9 mouse cellular contexts compared by ENCODE assay signal in genomic region chr5:122396791-122397190, GRCm38 (mm10). TPM values are rescaled to one million over a fixed set of nuclear protein-coding genes. Genes with fewer than 3 reads are reported as not detected.
A peak's percentile ranks its signal among the peaks of the same experiment; 100 is the strongest.
DNase-seq lines count a peak whose midpoint lies in the region; ATAC-seq and TF ChIP-seq lines count a peak whose summit lies in the region.
"Had no signal": no experiment of that assay in that cellular context is flagged by ENCODE, and none has a peak within 500 bp of the region (broad histone marks: within the 10 kb centered on the region; RNA-seq: fewer than 3 reads in every experiment).

No protein-coding gene starts in this region.

- peaks cover 43% of the 10 kb centered on the region for H3K36me3 ChIP-seq in embryonic facial prominence, embryonic 13.5 days
- peaks cover 62% of the 10 kb centered on the region for H3K36me3 ChIP-seq in embryonic facial prominence, embryonic 10.5 days (replicated peaks)
- peaks cover 8% of the 10 kb centered on the region; the same call in 1 of the 2 replicates for H3K36me3 ChIP-seq in heart, postnatal 0 days (replicated peaks; ENCODE audit: control insufficient read depth, insufficient read depth, low read length)
- peaks cover 44% of the 10 kb centered on the region for H3K36me3 ChIP-seq in liver, postnatal 0 days (replicated peaks; ENCODE audit: insufficient read depth, low read length)
- peaks cover 18% of the 10 kb centered on the region; the same call in 1 of the 2 replicates for H3K36me3 ChIP-seq in midbrain, postnatal 0 days (ENCODE audit: insufficient read depth, low read length)
- H3K36me3 ChIP-seq in forebrain, embryonic 10.5 days (replicated peaks) = peaks cover 59% of the 10 kb centered on the region

- ATAC-seq in embryonic facial prominence, embryonic 13.5 days (ENCODE audit: insufficient number of reproducible peaks, insufficient read depth, low FRiP score, low TSS enrichment, low read depth) = no peak
- ATAC-seq in heart, postnatal 0 days (ENCODE audit: insufficient read depth, low read depth) = peak; percentile 37
- peak; percentile 49 for ATAC-seq in liver, postnatal 0 days
- no peak for ATAC-seq in midbrain, postnatal 0 days (ENCODE audit: low FRiP score)

- no peak for DNase-seq in embryonic facial prominence, embryonic 10.5 days (ENCODE audit: low spot score)
- DNase-seq in ZHBTc4 (ENCODE audit: low read depth, low spot score) = peak; percentile 75
- DNase-seq in heart, postnatal 0 days (ENCODE audit: low spot score) = peak; percentile 41
- no peak for DNase-seq in liver, postnatal 0 days
- DNase-seq in midbrain, postnatal 0 days (ENCODE audit: low spot score) = no peak
- DNase-seq in forebrain, embryonic 10.5 days (ENCODE audit: extremely low spot score, low spot score) = no peak
- DNase-seq in layer of hippocampus, postnatal 14 days (ENCODE audit: low spot score in 2 of 2) = no peak

- TF ChIP-seq CTCF in heart, postnatal 0 days (IDR thresholded peaks at IDR 0.05; ENCODE audit: low read depth) = no peak
- TF ChIP-seq CTCF in liver, postnatal 0 days (IDR thresholded peaks at IDR 0.05; ENCODE audit: low read depth) = no peak
- TF ChIP-seq CTCF in midbrain, postnatal 0 days (IDR thresholded peaks at IDR 0.05) = no peak

- no peak overlapping the region for H3K4me3 ChIP-seq in embryonic facial prominence, embryonic 13.5 days
- no peak overlapping the region for H3K4me3 ChIP-seq in embryonic facial prominence, embryonic 10.5 days
- H3K4me3 ChIP-seq in heart, postnatal 0 days (ENCODE audit: low read depth, low read length) = no peak overlapping the region
- H3K4me3 ChIP-seq in liver, postnatal 0 days (ENCODE audit: low read depth, low read length) = no peak overlapping the region
- no peak overlapping the region for H3K4me3 ChIP-seq in midbrain, postnatal 0 days (ENCODE audit: low read depth, low read length)
- H3K4me3 ChIP-seq in forebrain, embryonic 10.5 days = no peak overlapping the region
- H3K4me3 ChIP-seq: embryonic facial prominence, embryonic 12.5 days had no signal

- H3K9ac ChIP-seq in embryonic facial prominence, embryonic 13.5 days = no peak overlapping the region
- H3K9ac ChIP-seq in heart, postnatal 0 days (replicated peaks; ENCODE audit: low read depth, low read length) = no peak overlapping the region
- H3K9ac ChIP-seq in liver, postnatal 0 days (replicated peaks) = no peak overlapping the region
- H3K9ac ChIP-seq in midbrain, postnatal 0 days (replicated peaks; ENCODE audit: low read length, poor library complexity, severe bottlenecking) = no peak overlapping the region
- H3K9ac ChIP-seq: embryonic facial prominence, embryonic 12.5 days had no signal

- no peak overlapping the region for H3K4me2 ChIP-seq in embryonic facial prominence, embryonic 13.5 days
- H3K4me2 ChIP-seq in heart, postnatal 0 days (ENCODE audit: low read depth, low read length) = 0 out of 2 replicates have a peak overlapping the region, but pooled peaks have one; percentile 2
- 0 out of 2 replicates have a peak overlapping the region, but pooled peaks have one; percentile 13 for H3K4me2 ChIP-seq in liver, postnatal 0 days (ENCODE audit: low read depth, low read length)
- no peak overlapping the region for H3K4me2 ChIP-seq in midbrain, postnatal 0 days (ENCODE audit: low read depth, low read length, poor library complexity, severe bottlenecking)
- H3K4me2 ChIP-seq: embryonic facial prominence, embryonic 12.5 days had no signal

- 85% methylated on average over 10 of the region's 10 CpGs for WGBS in embryonic facial prominence, embryonic 13.5 days
- WGBS in embryonic facial prominence, embryonic 10.5 days = 89% methylated on average over 10 of the region's 10 CpGs
- WGBS in heart, postnatal 0 days = 72% methylated on average over 10 of the region's 10 CpGs
- 42% methylated on average over 10 of the region's 10 CpGs for WGBS in liver, postnatal 0 days (ENCODE audit: insufficient replicate concordance)
- WGBS in midbrain, postnatal 0 days = 89% methylated on average over 10 of the region's 10 CpGs
- 92% methylated on average over 10 of the region's 10 CpGs for WGBS in forebrain, embryonic 10.5 days

- peaks cover 12% of the 10 kb centered on the region for H3K4me1 ChIP-seq in embryonic facial prominence, embryonic 13.5 days
- H3K4me1 ChIP-seq in embryonic facial prominence, embryonic 10.5 days = peaks cover 12% of the 10 kb centered on the region
- peaks cover 31% of the 10 kb centered on the region for H3K4me1 ChIP-seq in heart, postnatal 0 days (ENCODE audit: control insufficient read depth, insufficient read depth)
- peaks cover 20% of the 10 kb centered on the region for H3K4me1 ChIP-seq in liver, postnatal 0 days (ENCODE audit: insufficient read depth)
- peaks cover 5% of the 10 kb centered on the region; the same call in 1 of the 2 replicates for H3K4me1 ChIP-seq in midbrain, postnatal 0 days (ENCODE audit: insufficient read depth, low read length)
- H3K4me1 ChIP-seq in forebrain, embryonic 10.5 days = peaks cover 13% of the 10 kb centered on the region

- peak overlapping the region; percentile 39 for H3K27ac ChIP-seq in embryonic facial prominence, embryonic 13.5 days
- H3K27ac ChIP-seq in embryonic facial prominence, embryonic 10.5 days (replicated peaks) = no peak overlapping the region
- H3K27ac ChIP-seq in heart, postnatal 0 days (ENCODE audit: low read depth) = peak overlapping the region; percentile 82
- peak overlapping the region; percentile 76 for H3K27ac ChIP-seq in liver, postnatal 0 days (ENCODE audit: low read depth)
- no peak overlapping the region for H3K27ac ChIP-seq in midbrain, postnatal 0 days (ENCODE audit: low read depth, low read length)
- no peak overlapping the region for H3K27ac ChIP-seq in forebrain, embryonic 10.5 days
- H3K27ac ChIP-seq: embryonic facial prominence, embryonic 12.5 days had no signal

- H3K27me3 ChIP-seq in embryonic facial prominence, embryonic 13.5 days = no peaks in the 10 kb centered on the region
- no peaks in the 10 kb centered on the region for H3K27me3 ChIP-seq in embryonic facial prominence, embryonic 10.5 days (replicated peaks; ENCODE audit: low read depth, poor library complexity, severe bottlenecking)
- no peaks in the 10 kb centered on the region for H3K27me3 ChIP-seq in heart, postnatal 0 days (ENCODE audit: control insufficient read depth, insufficient read depth, low read length)
- no peaks in the 10 kb centered on the region for H3K27me3 ChIP-seq in liver, postnatal 0 days (ENCODE audit: insufficient read depth, low read length)
- no peaks in the 10 kb centered on the region for H3K27me3 ChIP-seq in midbrain, postnatal 0 days (ENCODE audit: insufficient read depth, low read length)
- no peaks in the 10 kb centered on the region for H3K27me3 ChIP-seq in forebrain, embryonic 10.5 days (ENCODE audit: poor library complexity, severe bottlenecking)
- H3K27me3 ChIP-seq: embryonic facial prominence, embryonic 12.5 days had no signal

- H3K9me3 ChIP-seq in embryonic facial prominence, embryonic 13.5 days = no peaks in the 10 kb centered on the region
- no peaks in the 10 kb centered on the region for H3K9me3 ChIP-seq in embryonic facial prominence, embryonic 10.5 days
- H3K9me3 ChIP-seq in heart, postnatal 0 days (replicated peaks; ENCODE audit: control insufficient read depth, low read length) = no peaks in the 10 kb centered on the region
- H3K9me3 ChIP-seq in liver, postnatal 0 days (ENCODE audit: low read length) = no peaks in the 10 kb centered on the region
- H3K9me3 ChIP-seq in midbrain, postnatal 0 days (ENCODE audit: low read length) = no peaks in the 10 kb centered on the region
- no peaks in the 10 kb centered on the region for H3K9me3 ChIP-seq in forebrain, embryonic 10.5 days
- H3K9me3 ChIP-seq: embryonic facial prominence, embryonic 12.5 days had no signal

- peak; percentile 95 for TF ChIP-seq EP300 in heart, postnatal 0 days (IDR thresholded peaks at IDR 0.05; ENCODE audit: low read depth)
- peak; percentile 50; the same call in 1 of the 2 replicates for TF ChIP-seq EP300 in liver, postnatal 0 days (IDR thresholded peaks at IDR 0.05; ENCODE audit: low read depth)

RNA-seq across cellular contexts. Expression of gene Arpc3, which starts 5.1 kb away (rescaled TPM):
- 109 and 128 TPM in 2 replicates for polyA plus RNA-seq in embryonic facial prominence, embryonic 13.5 days (2015; fragmentation: Nextera tagmentation; extraction: Ambion mirVana)
- polyA plus RNA-seq in embryonic facial prominence, embryonic 10.5 days (2016; fragmentation: Nextera tagmentation; extraction: Ambion mirVana) = 85.5 and 93.8 TPM in 2 replicates
- 157 and 179 TPM in 2 replicates for total RNA-seq in heart, postnatal 0 days (2014; rRNA removed; ENCODE audit: low replicate concordance)
- polyA plus RNA-seq in heart, postnatal 0 days (2015; fragmentation: Nextera tagmentation; extraction: Ambion mirVana) = 97.2 and 106 TPM in 2 replicates
- polyA plus RNA-seq in liver, postnatal 0 days (2015; fragmentation: Nextera tagmentation; extraction: Ambion mirVana) = 79.7 and 86.6 TPM in 2 replicates
- 162 and 188 TPM in 2 replicates for total RNA-seq in midbrain, postnatal 0 days (2014; rRNA removed)
- polyA plus RNA-seq in midbrain, postnatal 0 days (2015; fragmentation: Nextera tagmentation; extraction: Ambion mirVana) = 134 and 137 TPM in 2 replicates
- polyA plus RNA-seq in forebrain, embryonic 10.5 days (2016; fragmentation: Nextera tagmentation; extraction: Ambion mirVana) = 91.9 and 98.7 TPM in 2 replicates
- 100 to 1,000 TPM; 300 to 318 TPM for total RNA-seq in layer of hippocampus, postnatal 14 days (2021)

RNA-seq across cellular contexts. Expression of gene Fam216a, which starts 24.6 kb away (rescaled TPM):
- polyA plus RNA-seq in embryonic facial prominence, embryonic 13.5 days (2015; fragmentation: Nextera tagmentation; extraction: Ambion mirVana) = 85.9 and 86.9 TPM in 2 replicates
- 89.2 TPM in 2 replicates for polyA plus RNA-seq in embryonic facial prominence, embryonic 10.5 days (2016; fragmentation: Nextera tagmentation; extraction: Ambion mirVana)
- 21.8 and 40.7 TPM in 2 replicates for total RNA-seq in heart, postnatal 0 days (2014; rRNA removed; ENCODE audit: low replicate concordance)
- polyA plus RNA-seq in heart, postnatal 0 days (2015; fragmentation: Nextera tagmentation; extraction: Ambion mirVana) = 30.5 and 31.8 TPM in 2 replicates
- 9.8 and 10.3 TPM in 2 replicates for polyA plus RNA-seq in liver, postnatal 0 days (2015; fragmentation: Nextera tagmentation; extraction: Ambion mirVana)
- 131 and 139 TPM in 2 replicates for total RNA-seq in midbrain, postnatal 0 days (2014; rRNA removed)
- polyA plus RNA-seq in midbrain, postnatal 0 days (2015; fragmentation: Nextera tagmentation; extraction: Ambion mirVana) = 156 and 160 TPM in 2 replicates
- polyA plus RNA-seq in forebrain, embryonic 10.5 days (2016; fragmentation: Nextera tagmentation; extraction: Ambion mirVana) = 86.1 and 90.1 TPM in 2 replicates
- total RNA-seq in layer of hippocampus, postnatal 14 days (2021) = 10 to 100 TPM; 75.9 to 80.7 TPM

RNA-seq across cellular contexts. Expression of gene Anapc7, which starts 24.7 kb away (rescaled TPM):
- polyA plus RNA-seq in embryonic facial prominence, embryonic 13.5 days (2015; fragmentation: Nextera tagmentation; extraction: Ambion mirVana) = 54.5 and 55.6 TPM in 2 replicates
- 60.4 and 63.2 TPM in 2 replicates for polyA plus RNA-seq in embryonic facial prominence, embryonic 10.5 days (2016; fragmentation: Nextera tagmentation; extraction: Ambion mirVana)
- total RNA-seq in heart, postnatal 0 days (2014; rRNA removed; ENCODE audit: low replicate concordance) = 30.1 and 38.9 TPM in 2 replicates
- polyA plus RNA-seq in heart, postnatal 0 days (2015; fragmentation: Nextera tagmentation; extraction: Ambion mirVana) = 33.1 and 36.9 TPM in 2 replicates
- polyA plus RNA-seq in liver, postnatal 0 days (2015; fragmentation: Nextera tagmentation; extraction: Ambion mirVana) = 11.0 and 11.8 TPM in 2 replicates
- total RNA-seq in midbrain, postnatal 0 days (2014; rRNA removed) = 29.3 and 34.3 TPM in 2 replicates
- polyA plus RNA-seq in midbrain, postnatal 0 days (2015; fragmentation: Nextera tagmentation; extraction: Ambion mirVana) = 42.8 and 43.5 TPM in 2 replicates
- 54.3 and 59.2 TPM in 2 replicates for polyA plus RNA-seq in forebrain, embryonic 10.5 days (2016; fragmentation: Nextera tagmentation; extraction: Ambion mirVana)
- total RNA-seq in layer of hippocampus, postnatal 14 days (2021) = 10 to 100 TPM; 32.7 to 33.2 TPM

RNA-seq across cellular contexts. Expression of gene Gpn3, which starts 25.1 kb away (rescaled TPM):
- polyA plus RNA-seq in embryonic facial prominence, embryonic 13.5 days (2015; fragmentation: Nextera tagmentation; extraction: Ambion mirVana) = 77.6 and 85.1 TPM in 2 replicates
- 89.8 and 94.6 TPM in 2 replicates for polyA plus RNA-seq in embryonic facial prominence, embryonic 10.5 days (2016; fragmentation: Nextera tagmentation; extraction: Ambion mirVana)
- total RNA-seq in heart, postnatal 0 days (2014; rRNA removed; ENCODE audit: low replicate concordance) = 28.5 and 50.9 TPM in 2 replicates
- polyA plus RNA-seq in heart, postnatal 0 days (2015; fragmentation: Nextera tagmentation; extraction: Ambion mirVana) = 42.9 and 48.7 TPM in 2 replicates
- 25.2 and 26.7 TPM in 2 replicates for polyA plus RNA-seq in liver, postnatal 0 days (2015; fragmentation: Nextera tagmentation; extraction: Ambion mirVana)
- 20.8 and 37.9 TPM in 2 replicates for total RNA-seq in midbrain, postnatal 0 days (2014; rRNA removed)
- polyA plus RNA-seq in midbrain, postnatal 0 days (2015; fragmentation: Nextera tagmentation; extraction: Ambion mirVana) = 41.8 and 44.4 TPM in 2 replicates
- polyA plus RNA-seq in forebrain, embryonic 10.5 days (2016; fragmentation: Nextera tagmentation; extraction: Ambion mirVana) = 84.6 and 92.9 TPM in 2 replicates
- 10 to 100 TPM; 26.8 to 27.2 TPM for total RNA-seq in layer of hippocampus, postnatal 14 days (2021)

RNA-seq across cellular contexts. Expression of gene Vps29, which starts 42.6 kb away (rescaled TPM):
- polyA plus RNA-seq in embryonic facial prominence, embryonic 13.5 days (2015; fragmentation: Nextera tagmentation; extraction: Ambion mirVana) = 191 and 192 TPM in 2 replicates
- 194 and 197 TPM in 2 replicates for polyA plus RNA-seq in embryonic facial prominence, embryonic 10.5 days (2016; fragmentation: Nextera tagmentation; extraction: Ambion mirVana)
- total RNA-seq in heart, postnatal 0 days (2014; rRNA removed; ENCODE audit: low replicate concordance) = 84.0 and 92.5 TPM in 2 replicates
- 184 and 206 TPM in 2 replicates for polyA plus RNA-seq in heart, postnatal 0 days (2015; fragmentation: Nextera tagmentation; extraction: Ambion mirVana)
- polyA plus RNA-seq in liver, postnatal 0 days (2015; fragmentation: Nextera tagmentation; extraction: Ambion mirVana) = 93.1 and 104 TPM in 2 replicates
- 137 and 149 TPM in 2 replicates for total RNA-seq in midbrain, postnatal 0 days (2014; rRNA removed)
- 366 and 368 TPM in 2 replicates for polyA plus RNA-seq in midbrain, postnatal 0 days (2015; fragmentation: Nextera tagmentation; extraction: Ambion mirVana)
- 187 and 195 TPM in 2 replicates for polyA plus RNA-seq in forebrain, embryonic 10.5 days (2016; fragmentation: Nextera tagmentation; extraction: Ambion mirVana)
- 100 to 1,000 TPM; 219 to 224 TPM for total RNA-seq in layer of hippocampus, postnatal 14 days (2021)

Comparison
In these comparisons a context has a peak if more than half of its experiments do, and no peak if none do; other contexts are left out.
1. H3K27ac ChIP-seq: peak in embryonic facial prominence, embryonic 13.5 days (single experiment), heart, postnatal 0 days (single experiment) and liver, postnatal 0 days (single experiment); none in embryonic facial prominence, embryonic 10.5 days (single experiment), midbrain, postnatal 0 days (single experiment) and forebrain, embryonic 10.5 days (single experiment).
2. ATAC-seq: peak in heart, postnatal 0 days (single experiment) and liver, postnatal 0 days (single experiment); none in embryonic facial prominence, embryonic 13.5 days (single experiment) and midbrain, postnatal 0 days (single experiment).
3. H3K4me2 ChIP-seq: peak in heart, postnatal 0 days (single experiment) and liver, postnatal 0 days (single experiment); none in embryonic facial prominence, embryonic 13.5 days (single experiment) and midbrain, postnatal 0 days (single experiment).
4. DNase-seq: peak in ZHBTc4 (single experiment) and heart, postnatal 0 days (single experiment); none in embryonic facial prominence, embryonic 10.5 days (single experiment), liver, postnatal 0 days (single experiment), midbrain, postnatal 0 days (single experiment), forebrain, embryonic 10.5 days (single experiment) and layer of hippocampus, postnatal 14 days (0 of 2).